Mouse (Mus musculus) hindbrain, embryonic 16.5 days (tissue): ENCODE measurements around the gene Sec23b. TPM values are rescaled to one million over a fixed set of nuclear protein-coding genes. Genes with fewer than 3 reads are reported as not detected.
A peak's percentile ranks its signal among the peaks of the same experiment; 100 is the strongest.
"Not testable (repeated sequence)": the region's sequence is repeated elsewhere in the genome, so short reads cannot be mapped to it uniquely, and the experiment has no call there.

Experiments used
- ATAC-seq: fragments of 200-750 bp; cut with Nextera tagmentation; 2 replicates; pipeline ENCODE4 v1.8.0; 2017; ENCODE audit warnings: moderate TSS enrichment, moderate library complexity
- H3K27ac ChIP-seq: fragments of 300-500 bp; sonication (generic); 2 replicates; pipeline ENCODE4 v1.5.1; 2014; ENCODE audit warnings: low read depth, mild to moderate bottlenecking, control low read depth, low read length, moderate library complexity
- H3K27me3 ChIP-seq: fragments of 300-500 bp; sonication (generic); replicated peaks from 2 replicates; pipeline ENCODE4 v1.6.1; 2014; ENCODE audit warnings: low read length; ENCODE audit not compliant: control insufficient read depth, insufficient read depth
- H3K36me3 ChIP-seq: fragments of 300-500 bp; sonication (generic); 2 replicates; pipeline ENCODE4 v1.6.1; 2014; ENCODE audit warnings: mild to moderate bottlenecking, low read length, moderate library complexity, mixed read lengths; ENCODE audit not compliant: control insufficient read depth, insufficient read depth
- H3K4me1 ChIP-seq: fragments of 300-500 bp; sonication (generic); 2 replicates; pipeline ENCODE4 v1.6.1; 2014; ENCODE audit warnings: low read depth, low read length; ENCODE audit not compliant: control insufficient read depth, insufficient read depth
- H3K4me2 ChIP-seq: fragments of 300-500 bp; sonication (generic); 2 replicates; pipeline ENCODE4 v1.6.1; 2014; ENCODE audit warnings: mild to moderate bottlenecking, low read length, control low read depth, moderate library complexity
- H3K4me3 ChIP-seq: fragments of 300-500 bp; sonication (generic); 2 replicates; pipeline ENCODE4 v1.5.1; 2014; ENCODE audit warnings: mild to moderate bottlenecking, low read length, control low read depth, moderate library complexity
- H3K9ac ChIP-seq: fragments of 300-500 bp; sonication (generic); 2 replicates; pipeline ENCODE4 v1.6.1; 2014; ENCODE audit warnings: low read depth, mild to moderate bottlenecking, control low read depth, low read length, moderate library complexity
- H3K9me3 ChIP-seq: fragments of 300-500 bp; sonication (generic); 2 replicates; pipeline ENCODE4 v1.6.1; 2014; ENCODE audit warnings: mild to moderate bottlenecking, low read length, moderate library complexity; ENCODE audit not compliant: control insufficient read depth
- WGBS: fragments of 180-500 bp; shearing (Covaris S2); extraction: QIAGEN DNeasy Blood & Tissue Kit; methylation state at CpG from one replicate; pipeline ENCODE4 v1.1.7; 2014; 5-methylcytosine and 5-hydroxymethylcytosine counted together
- polyA plus RNA-seq: library from polyadenylated mRNA; unstranded; fragments of >200 nt; fragmentation: Nextera tagmentation; extraction: Ambion mirVana; gene quantifications from 2 replicates; pipeline ENCODE4 v1.2.1, GENCODE M21; 2015

Gene Sec23b
- polyA plus RNA-seq, 1 experiment from 2014 or later = 67.1 TPM

GRCm38 (mm10) chr2:144544630-144545029 is 11.4 kb upstream of the Sec23b start:
- Histone ChIP-seq H3K4me3 (no peak overlapping the region), H3K27me3 (no peaks in the 10 kb centered on the region), H3K27ac (no peak overlapping the region), H3K4me2 (no peak overlapping the region), H3K9ac (no peak overlapping the region), H3K9me3 (no peaks in the 10 kb centered on the region), H3K36me3 (peaks cover 29% of the 10 kb centered on the region), H3K4me1 (no peaks in the 10 kb centered on the region)
- no peak for ATAC-seq
- 82% methylated on average over 6 of the region's 6 CpGs for WGBS

GRCm38 (mm10) chr2:144545061-144545460 is 11.0 kb upstream of the Sec23b start:
- H3K9me3 ChIP-seq = no peaks in the 10 kb centered on the region
- H3K9ac ChIP-seq = no peak overlapping the region
- no peak overlapping the region for H3K27ac ChIP-seq
- H3K27me3 ChIP-seq = no peaks in the 10 kb centered on the region
- peaks cover 25% of the 10 kb centered on the region for H3K36me3 ChIP-seq
- ATAC-seq = no peak
- peaks cover 3% of the 10 kb centered on the region; the same call in 1 of the 2 replicates for H3K4me1 ChIP-seq
- no peak overlapping the region for H3K4me3 ChIP-seq
- no peak overlapping the region for H3K4me2 ChIP-seq
- 94% methylated on average over 2 of the region's 2 CpGs for WGBS

- ATAC-seq = no peak
- Histone ChIP-seq H3K9me3 (no peaks in the 10 kb centered on the region), H3K4me1 (peaks cover 3% of the 10 kb centered on the region; the same call in 1 of the 2 replicates), H3K36me3 (peaks cover 25% of the 10 kb centered on the region), H3K27ac (no peak overlapping the region), H3K27me3 (no peaks in the 10 kb centered on the region), H3K4me3 (no peak overlapping the region), H3K9ac (no peak overlapping the region), H3K4me2 (no peak overlapping the region)
- 65% methylated on average over 1 of the region's 1 CpGs for WGBS
Observed at GRCm38 (mm10) chr2:144545481-144545880, 10.5 kb upstream of the Sec23b start.

GRCm38 (mm10) chr2:144547559-144547958 is 8.5 kb upstream of the Sec23b start:
- H3K4me3 ChIP-seq = no peak overlapping the region
- H3K9ac ChIP-seq = no peak overlapping the region
- no peak for ATAC-seq
- no peak overlapping the region for H3K27ac ChIP-seq
- peaks cover 22% of the 10 kb centered on the region for H3K36me3 ChIP-seq
- H3K27me3 ChIP-seq = no peaks in the 10 kb centered on the region
- no peak overlapping the region for H3K4me2 ChIP-seq
- WGBS = 91% methylated on average over 4 of the region's 4 CpGs
- H3K4me1 ChIP-seq = peaks cover 3% of the 10 kb centered on the region; the same call in 1 of the 2 replicates
- H3K9me3 ChIP-seq = no peaks in the 10 kb centered on the region

- Histone ChIP-seq H3K27me3 (no peaks in the 10 kb centered on the region), H3K9ac (peak within 1 kb of the TSS; percentile 93), H3K36me3 (peaks cover 6% of the 10 kb centered on the region), H3K4me3 (peak within 1 kb of the TSS; percentile 82), H3K27ac (peak within 1 kb of the TSS; percentile 86), H3K4me1 (peaks cover 8% of the 10 kb centered on the region), H3K4me2 (peak within 1 kb of the TSS; percentile 64), H3K9me3 (no peaks in the 10 kb centered on the region)
- whole genome bisulfite sequencing = under 1% methylated on average over 17 of the region's 17 CpGs
- peak; percentile 98 for ATAC-seq
Observed at GRCm38 (mm10) chr2:144550529-144550928, 5.5 kb upstream of the Sec23b start, which contains the start of gene Rbbp9. Gene Rbbp9 (minus strand): TSS chr2:144550869.

- Histone ChIP-seq H3K36me3 (no peaks in the 10 kb centered on the region), H3K4me1 (peaks cover 16% of the 10 kb centered on the region), H3K9ac (no peak overlapping the region), H3K27me3 (no peaks in the 10 kb centered on the region), H3K4me3 (no peak overlapping the region), H3K9me3 (no peaks in the 10 kb centered on the region), H3K4me2 (no peak overlapping the region), H3K27ac (no peak overlapping the region)
- WGBS = 99% methylated on average over 3 of the region's 3 CpGs
- ATAC-seq = no peak
Observed at GRCm38 (mm10) chr2:144553905-144554304, 2.1 kb upstream of the Sec23b start.

GRCm38 (mm10) chr2:144555286-144555819 is 676 bp upstream of the Sec23b start:
- 2% methylated on average over 14 of the region's 14 CpGs for WGBS

GRCm38 (mm10) chr2:144588723-144589122 is 32.7 kb downstream of the Sec23b start:
- Histone ChIP-seq H3K27me3 (no peaks in the 10 kb centered on the region), H3K4me1 (no peaks in the 10 kb centered on the region), H3K27ac (no peak overlapping the region), H3K4me3 (no peak overlapping the region), H3K9ac (no peak overlapping the region), H3K9me3 (no peaks in the 10 kb centered on the region), H3K36me3 (peaks cover 39% of the 10 kb centered on the region), H3K4me2 (no peak overlapping the region)
- no peak for ATAC-seq
- 88% methylated on average over 4 of the region's 4 CpGs for WGBS

More at GRCm38 (mm10) chr2:144555286-144555819, 676 bp upstream of the Sec23b start:
- peak overlapping the region; percentile 64 for H3K4me2 ChIP-seq
- no peaks in the 10 kb centered on the region for H3K27me3 ChIP-seq
- H3K4me3 ChIP-seq = peak overlapping the region; percentile 93
- no peak for ATAC-seq
- H3K4me1 ChIP-seq = peaks cover 12% of the 10 kb centered on the region
- H3K9ac ChIP-seq = peak overlapping the region; percentile 62
- peak overlapping the region; percentile 71 for H3K27ac ChIP-seq
- H3K36me3 ChIP-seq = no peaks in the 10 kb centered on the region; the same call in 1 of the 2 replicates
- no peaks in the 10 kb centered on the region for H3K9me3 ChIP-seq

- H3K4me2 ChIP-seq, H3K27me3 ChIP-seq, H3K4me1 ChIP-seq, H3K9me3 ChIP-seq, H3K27ac ChIP-seq, H3K9ac ChIP-seq, H3K4me3 ChIP-seq, ATAC-seq: not testable (repeated sequence)
- H3K36me3 ChIP-seq = peaks cover 16% of the 10 kb centered on the region
- WGBS = 66% methylated on average over 8 of the region's 8 CpGs
Observed at GRCm38 (mm10) chr2:144593036-144593435, 37.0 kb downstream of the Sec23b start.
